Mouse (Mus musculus): ENCODE measurements at regions not wholly inside any gene's neighbourhood (a gene's known extent, or its start where the extent isn't known, plus 50 kb on each side); places are given as distances from the start of the nearest gene placed in this dataset.

DNA sequence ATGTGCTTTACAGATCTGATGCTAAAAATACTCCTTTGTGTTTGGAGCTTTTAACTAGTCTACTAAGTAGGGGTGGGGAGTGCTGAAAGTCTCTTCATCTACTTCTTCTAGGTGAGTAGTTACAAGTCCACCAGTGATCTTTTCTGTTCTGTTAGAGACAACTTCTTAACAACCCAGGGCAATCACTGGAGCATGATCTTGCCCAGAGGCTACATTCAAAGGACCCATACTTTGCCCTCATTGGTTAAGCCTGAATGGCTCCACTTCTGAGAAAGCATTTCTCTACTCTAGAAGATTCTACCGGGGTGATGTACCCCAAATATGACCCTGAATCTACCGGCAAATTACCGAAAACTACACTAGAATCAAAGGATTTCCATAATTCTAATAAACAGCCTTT, 390.2 kb downstream of the Lpin1 start:
- H3K27me3 ChIP-seq, result no peaks in the 10 kb centered on the region
- H3K9me3 ChIP-seq, result no peaks in the 10 kb centered on the region
- H3K36me3 ChIP-seq, result no peaks in the 10 kb centered on the region
- no peak overlapping the region for H3K4me3 ChIP-seq
- no peaks in the 10 kb centered on the region for H3K4me1 ChIP-seq
- H3K9ac ChIP-seq, result no peak overlapping the region
- H3K4me2 ChIP-seq (replicated peaks), result no peak overlapping the region
- H3K27ac ChIP-seq, result no peak overlapping the region
- ATAC-seq (ENCODE audit: low FRiP score, low read depth), result no peak
- 91% methylated on average over 3 of the region's 3 CpGs for WGBS

DNA sequence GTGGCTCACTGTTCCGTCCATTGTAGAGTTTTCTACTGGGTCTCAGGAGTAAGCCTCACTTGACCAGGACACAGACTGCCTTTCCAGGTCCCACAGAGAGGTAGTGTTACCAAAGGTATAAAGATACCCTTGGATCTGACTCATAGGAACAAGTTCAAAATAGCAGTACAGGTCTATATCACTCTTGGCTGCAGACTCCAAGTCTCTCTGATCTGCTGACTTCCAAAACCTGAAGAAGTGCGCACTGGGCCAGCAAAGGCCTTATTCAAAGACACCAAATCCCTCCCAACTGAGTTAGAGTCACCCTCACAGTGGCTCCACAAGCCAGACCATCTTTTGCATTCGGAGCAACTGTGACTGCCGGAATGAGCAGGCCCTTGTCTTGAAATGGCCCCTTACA, 391.9 kb downstream of the Lpin1 start:
- no peaks in the 10 kb centered on the region for H3K27me3 ChIP-seq
- no peak overlapping the region for H3K27ac ChIP-seq
- WGBS, result 90% methylated on average over 4 of the region's 4 CpGs
- H3K9ac ChIP-seq, result no peak overlapping the region
- H3K4me3 ChIP-seq, result no peak overlapping the region
- H3K36me3 ChIP-seq, result no peaks in the 10 kb centered on the region
- H3K4me1 ChIP-seq, result no peaks in the 10 kb centered on the region
- no peak overlapping the region for H3K4me2 ChIP-seq (replicated peaks)
- ATAC-seq (ENCODE audit: low FRiP score, low read depth), result no peak
- H3K9me3 ChIP-seq, result no peaks in the 10 kb centered on the region

DNA sequence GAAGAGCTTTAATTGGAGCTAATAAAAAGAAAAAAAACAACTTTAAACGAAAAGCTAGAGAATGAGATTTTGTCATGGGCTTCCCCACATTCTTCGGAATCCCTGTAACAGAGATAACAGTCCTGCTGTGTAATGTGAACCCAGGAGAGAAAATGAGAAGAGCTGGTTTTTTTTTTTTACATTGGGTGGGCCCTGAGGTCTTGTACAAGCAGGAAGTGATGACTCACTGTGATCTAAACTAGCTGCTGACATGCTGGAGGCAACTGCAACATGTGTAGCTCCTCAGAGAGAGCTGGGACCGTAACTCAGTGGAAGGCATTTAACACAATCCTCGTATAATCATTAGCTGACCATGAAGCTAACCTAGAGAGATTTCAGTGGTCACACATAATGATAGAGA, 393.8 kb upstream of the Trib2 start:
- no peak for ATAC-seq (ENCODE audit: low FRiP score, low read depth)
- H3K27ac ChIP-seq, result no peak overlapping the region
- no peaks in the 10 kb centered on the region for H3K27me3 ChIP-seq
- H3K4me3 ChIP-seq, result no peak overlapping the region
- no peaks in the 10 kb centered on the region for H3K9me3 ChIP-seq
- H3K4me1 ChIP-seq, result no peaks in the 10 kb centered on the region
- no peak overlapping the region for H3K4me2 ChIP-seq (replicated peaks)
- H3K36me3 ChIP-seq, result no peaks in the 10 kb centered on the region
- 51% methylated on average over 4 of the region's 4 CpGs for WGBS
- H3K9ac ChIP-seq, result no peak overlapping the region

DNA sequence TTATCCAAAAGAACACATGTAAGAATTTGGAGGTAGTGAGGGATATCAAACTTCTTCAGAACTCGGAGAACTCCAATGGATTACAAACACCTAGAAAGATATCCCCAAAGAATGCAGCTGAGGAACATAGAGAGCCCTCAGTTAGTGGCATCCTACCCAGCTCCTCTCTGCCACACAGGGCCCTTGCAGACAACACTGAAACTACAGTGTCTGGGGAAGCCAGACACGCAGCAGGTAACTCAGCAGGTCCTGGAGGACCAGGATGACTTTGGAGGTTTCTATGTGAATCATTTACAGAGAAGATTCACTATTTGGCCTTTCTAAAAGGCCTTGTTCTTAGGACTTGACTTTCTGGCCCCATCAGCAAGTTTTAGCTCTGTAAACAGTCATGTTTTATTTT, 393.4 kb upstream of the Trib2 start:
- no peak for ATAC-seq (ENCODE audit: low FRiP score, low read depth)
- no peak overlapping the region for H3K4me2 ChIP-seq (replicated peaks)
- WGBS, result 59% methylated on average over 2 of the region's 2 CpGs
- H3K4me1 ChIP-seq, result no peaks in the 10 kb centered on the region
- no peaks in the 10 kb centered on the region for H3K9me3 ChIP-seq
- no peaks in the 10 kb centered on the region for H3K27me3 ChIP-seq
- no peak overlapping the region for H3K4me3 ChIP-seq
- H3K27ac ChIP-seq, result no peak overlapping the region
- no peak overlapping the region for H3K9ac ChIP-seq
- H3K36me3 ChIP-seq, result no peaks in the 10 kb centered on the region

DNA sequence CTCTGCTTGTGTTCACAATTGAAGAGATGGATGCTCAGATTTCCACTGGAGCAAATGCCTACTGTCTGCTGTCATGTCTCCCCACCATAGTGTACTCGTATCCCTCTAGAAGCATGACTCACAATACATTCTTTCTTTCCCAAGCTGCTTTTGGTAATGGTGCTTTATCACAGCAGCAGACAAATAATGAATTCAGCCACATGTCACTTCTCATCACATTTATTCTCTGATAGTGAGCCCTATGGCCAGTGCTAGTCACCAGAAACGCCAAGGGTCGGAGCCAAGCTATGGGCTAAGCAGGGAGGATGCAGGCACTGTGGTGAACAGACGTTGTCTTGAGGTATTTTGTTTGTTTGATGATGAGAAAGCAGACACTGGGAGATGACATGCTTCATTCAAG, 388.2 kb upstream of the Trib2 start:
- Histone ChIP-seq H3K9ac (no peak overlapping the region), H3K9me3 (no peaks in the 10 kb centered on the region), H3K4me2 (replicated peaks) (no peak overlapping the region), H3K4me1 (no peaks in the 10 kb centered on the region), H3K4me3 (no peak overlapping the region), H3K27ac (no peak overlapping the region), H3K36me3 (no peaks in the 10 kb centered on the region), H3K27me3 (no peaks in the 10 kb centered on the region)
- 83% methylated on average over 4 of the region's 4 CpGs for WGBS
- ATAC-seq (ENCODE audit: low FRiP score, low read depth), result no peak

- Histone ChIP-seq H3K4me3 (no peak overlapping the region), H3K27ac (no peak overlapping the region), H3K27me3 (no peaks in the 10 kb centered on the region), H3K9me3 (no peaks in the 10 kb centered on the region), H3K4me2 (replicated peaks) (no peak overlapping the region), H3K9ac (no peak overlapping the region), H3K36me3 (no peaks in the 10 kb centered on the region), H3K4me1 (no peaks in the 10 kb centered on the region)
- 96% methylated on average over 2 of the region's 2 CpGs for whole genome bisulfite sequencing
- ATAC-seq (ENCODE audit: low FRiP score, low read depth), result no peak
Measured at GRCm38 (mm10) chr12:16196917-16197316, 380.2 kb upstream of the Trib2 start.

- H3K27me3 ChIP-seq, result no peaks in the 10 kb centered on the region
- 89% methylated on average over 3 of the region's 3 CpGs for WGBS
- no peak overlapping the region for H3K4me2 ChIP-seq (replicated peaks)
- no peaks in the 10 kb centered on the region; the same call in 1 of the 2 replicates for H3K4me1 ChIP-seq
- H3K9me3 ChIP-seq, result no peaks in the 10 kb centered on the region
- no peaks in the 10 kb centered on the region for H3K36me3 ChIP-seq
- H3K27ac ChIP-seq, result no peak overlapping the region
- no peak overlapping the region for H3K9ac ChIP-seq
- H3K4me3 ChIP-seq, result no peak overlapping the region
- ATAC-seq (ENCODE audit: low FRiP score, low read depth), result no peak
Measured at GRCm38 (mm10) chr12:16191803-16192389, 375.2 kb upstream of the Trib2 start.

- no peak overlapping the region for H3K9ac ChIP-seq
- H3K27me3 ChIP-seq, result no peaks in the 10 kb centered on the region
- no peak overlapping the region for H3K4me3 ChIP-seq
- WGBS, result 54% methylated on average over 3 of the region's 3 CpGs
- no peak overlapping the region for H3K27ac ChIP-seq
- peaks cover 4% of the 10 kb centered on the region; the same call in 1 of the 2 replicates for H3K4me1 ChIP-seq
- no peaks in the 10 kb centered on the region for H3K36me3 ChIP-seq
- no peak overlapping the region for H3K4me2 ChIP-seq (replicated peaks)
- no peak for ATAC-seq (ENCODE audit: low FRiP score, low read depth)
- H3K9me3 ChIP-seq, result no peaks in the 10 kb centered on the region
Measured at GRCm38 (mm10) chr12:16190706-16191105, 374.0 kb upstream of the Trib2 start.

DNA sequence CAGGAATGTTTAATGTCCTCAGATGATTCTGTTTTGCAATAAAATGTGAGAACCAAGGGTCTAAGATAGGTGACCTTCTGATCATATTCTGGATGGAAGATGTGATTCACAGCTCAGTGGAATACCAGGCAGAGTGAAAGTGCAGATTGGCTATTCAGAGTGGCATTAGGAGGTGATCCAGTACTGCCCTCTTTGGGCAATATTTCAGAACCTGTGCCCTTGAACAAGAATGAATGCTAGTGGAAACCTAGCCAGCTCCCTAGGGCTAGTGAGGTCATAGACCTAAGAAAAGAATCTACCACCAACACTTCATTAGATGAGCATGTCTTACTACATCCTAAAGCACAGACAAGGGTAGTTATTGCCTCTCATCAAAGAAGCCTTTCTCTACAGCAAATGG, 372.7 kb upstream of the Trib2 start:
- Histone ChIP-seq H3K27ac (no peak overlapping the region), H3K4me1 (peaks cover 12% of the 10 kb centered on the region), H3K36me3 (no peaks in the 10 kb centered on the region), H3K27me3 (no peaks in the 10 kb centered on the region), H3K4me3 (no peak overlapping the region), H3K9me3 (no peaks in the 10 kb centered on the region), H3K4me2 (replicated peaks) (no peak overlapping the region), H3K9ac (no peak overlapping the region)
- no peak for ATAC-seq (ENCODE audit: low FRiP score, low read depth)

DNA sequence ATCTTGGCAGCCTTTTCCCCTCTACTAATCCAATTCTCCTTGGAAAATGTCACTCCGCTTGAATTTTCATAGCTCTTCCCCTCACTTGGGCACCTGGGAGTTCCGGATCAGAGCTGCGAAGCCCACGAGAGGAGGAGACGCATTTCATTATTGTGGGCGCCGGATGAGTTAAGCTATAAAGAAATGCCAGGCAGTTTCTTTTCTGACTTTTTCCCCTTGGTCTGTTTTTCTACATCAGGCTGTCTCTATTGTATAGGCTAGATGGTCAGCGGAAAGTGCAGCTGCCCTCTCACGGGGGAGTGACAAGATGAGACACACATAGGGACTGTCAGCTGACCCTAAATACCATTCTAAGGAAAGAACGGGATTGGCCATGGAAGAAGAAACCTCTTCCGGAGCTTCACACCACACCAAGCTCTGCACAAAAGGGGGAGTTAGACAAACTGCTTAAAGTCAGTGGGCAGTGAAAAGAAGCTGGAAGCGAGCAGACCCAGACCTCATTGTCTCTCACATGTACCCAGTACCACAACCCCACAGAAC, 369.3 kb upstream of the Trib2 start:
- WGBS, result 61% methylated on average over 12 of the region's 12 CpGs
- H3K27ac ChIP-seq, result peak overlapping the region; percentile 39; the same call in 1 of the 2 replicates
- no peaks in the 10 kb centered on the region for H3K36me3 ChIP-seq
- no peak; the same call in 1 of the 2 replicates for ATAC-seq (ENCODE audit: low FRiP score, low read depth)
- no peak overlapping the region for H3K4me3 ChIP-seq
- H3K4me1 ChIP-seq, result peaks cover 23% of the 10 kb centered on the region
- peak overlapping the region; percentile 41 for H3K4me2 ChIP-seq (replicated peaks)
- no peaks in the 10 kb centered on the region for H3K27me3 ChIP-seq
- H3K9me3 ChIP-seq, result no peaks in the 10 kb centered on the region
- H3K9ac ChIP-seq, result no peak overlapping the region

DNA sequence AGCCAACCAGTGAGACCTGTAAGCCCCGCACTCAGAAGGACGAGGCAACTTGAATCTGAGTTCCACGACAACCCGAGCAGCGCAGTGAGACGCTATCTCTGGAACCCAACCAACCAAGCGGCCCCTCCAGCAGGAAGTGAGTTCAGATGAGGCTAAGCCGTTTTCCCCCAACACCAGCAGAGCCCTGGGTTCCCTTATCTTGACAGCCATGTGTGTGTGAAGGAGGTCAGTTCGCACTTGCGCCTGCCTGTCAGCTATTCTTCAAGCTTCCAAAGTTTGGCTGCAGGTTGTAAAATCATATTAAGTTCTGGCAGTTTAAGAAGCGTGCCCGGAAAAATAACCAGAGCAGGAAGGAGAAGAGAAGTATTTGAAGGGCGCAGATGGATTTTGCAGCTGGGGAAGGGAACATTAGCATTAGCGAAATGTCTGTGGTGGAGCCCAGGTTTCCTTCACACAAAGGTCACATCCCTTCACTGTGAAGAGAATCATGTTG, 368.8 kb upstream of the Trib2 start:
- Histone ChIP-seq H3K27ac (peak overlapping the region; percentile 39; the same call in 1 of the 2 replicates), H3K27me3 (no peaks in the 10 kb centered on the region), H3K9me3 (no peaks in the 10 kb centered on the region), H3K9ac (no peak overlapping the region), H3K36me3 (no peaks in the 10 kb centered on the region), H3K4me3 (no peak overlapping the region), H3K4me1 (peaks cover 23% of the 10 kb centered on the region), H3K4me2 (replicated peaks) (peak overlapping the region; percentile 41)
- peak; percentile 60; the same call in 1 of the 2 replicates for ATAC-seq (ENCODE audit: low FRiP score, low read depth)
- 37% methylated on average over 14 of the region's 14 CpGs for WGBS

- Histone ChIP-seq H3K27me3 (no peaks in the 10 kb centered on the region), H3K4me2 (replicated peaks) (no peak overlapping the region), H3K4me3 (no peak overlapping the region), H3K9ac (no peak overlapping the region), H3K9me3 (no peaks in the 10 kb centered on the region), H3K27ac (no peak overlapping the region), H3K36me3 (no peaks in the 10 kb centered on the region), H3K4me1 (peaks cover 23% of the 10 kb centered on the region)
- peak; percentile 70 for ATAC-seq (ENCODE audit: low FRiP score, low read depth)
- 8% methylated on average over 4 of the region's 4 CpGs for WGBS
Measured at GRCm38 (mm10) chr12:16183055-16183454, 366.3 kb upstream of the Trib2 start.

GRCm38 (mm10) chr12:16181599-16181998, 364.9 kb upstream of the Trib2 start:
- H3K36me3 ChIP-seq, result no peaks in the 10 kb centered on the region
- no peaks in the 10 kb centered on the region for H3K9me3 ChIP-seq
- no peak overlapping the region for H3K4me2 ChIP-seq (replicated peaks)
- H3K4me3 ChIP-seq, result no peak overlapping the region
- no peak for ATAC-seq (ENCODE audit: low FRiP score, low read depth)
- 85% methylated on average over 5 of the region's 5 CpGs for WGBS
- H3K27me3 ChIP-seq, result no peaks in the 10 kb centered on the region
- H3K4me1 ChIP-seq, result peaks cover 23% of the 10 kb centered on the region
- no peak overlapping the region for H3K27ac ChIP-seq
- no peak overlapping the region for H3K9ac ChIP-seq

All from limb, embryonic 13.5 days (tissue).